In the genomic region with DNA sequence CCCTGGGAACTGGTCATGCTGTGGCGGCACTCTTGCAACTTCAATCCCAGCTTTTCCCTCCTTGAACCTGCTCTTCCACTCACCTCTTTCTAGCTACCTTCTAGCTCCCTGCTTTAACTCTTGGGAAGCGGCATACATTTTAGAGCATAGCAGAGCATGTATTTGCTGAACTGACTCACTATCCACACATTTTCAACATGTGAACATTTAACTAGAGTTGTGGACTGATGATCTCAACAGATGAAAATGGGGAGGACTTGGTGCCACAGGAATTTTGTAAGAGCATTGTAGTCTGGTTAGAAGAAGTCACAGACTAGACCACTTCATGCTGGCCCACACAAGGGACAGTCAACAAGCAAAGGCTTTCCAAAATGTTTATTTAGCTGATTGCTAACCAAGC, we compare ENCODE assay signal across 28 mouse cellular contexts. TPM values are rescaled to one million over a fixed set of nuclear protein-coding genes. Genes with fewer than 3 reads are reported as not detected.
"Had no signal": no experiment of that assay in that cellular context is flagged by ENCODE, and none has a peak within 500 bp of the region (broad histone marks: within the 10 kb centered on the region; RNA-seq: fewer than 3 reads in every experiment).

No protein-coding gene starts in this region.

- H3K9me3 ChIP-seq: heart, embryonic 13.5 days; heart, embryonic 15.5 days; hindbrain, embryonic 10.5 days; hindbrain, embryonic 12.5 days; intestine, embryonic 15.5 days; kidney, embryonic 15.5 days; limb, embryonic 13.5 days; limb, embryonic 15.5 days had no signal

- H3K4me3 ChIP-seq: heart, adult 2 months; heart, embryonic 13.5 days; heart, embryonic 15.5 days; hindbrain, embryonic 10.5 days; hindbrain, embryonic 12.5 days; intestine, embryonic 15.5 days; kidney, embryonic 15.5 days; limb, embryonic 13.5 days; limb, embryonic 15.5 days had no signal

- H3K4me2 ChIP-seq: heart, embryonic 11.5 days; heart, embryonic 13.5 days; heart, embryonic 15.5 days; hindbrain, embryonic 12.5 days; hindbrain, embryonic 14.5 days; intestine, embryonic 15.5 days; kidney, embryonic 15.5 days; limb, embryonic 13.5 days; limb, embryonic 15.5 days had no signal

- H3K27me3 ChIP-seq: heart, embryonic 13.5 days; heart, embryonic 15.5 days; hindbrain, embryonic 12.5 days; intestine, embryonic 15.5 days; kidney, embryonic 15.5 days; limb, embryonic 13.5 days; limb, embryonic 15.5 days had no signal

- ATAC-seq: hindbrain, embryonic 16.5 days; inflammation-experienced regulatory T-cells, adult 6 months; intestine, embryonic 15.5 days; intestine, postnatal 0 days had no signal

- H3K9ac ChIP-seq: heart, embryonic 13.5 days; heart, embryonic 15.5 days; hindbrain, embryonic 12.5 days; hindbrain, embryonic 14.5 days; intestine, embryonic 15.5 days; kidney, embryonic 15.5 days; limb, embryonic 13.5 days; limb, embryonic 15.5 days had no signal

- DNase-seq: gastrocnemius, postnatal 14 days; gastrocnemius, postnatal 36 days; heart, adult 2 months; heart, postnatal 14 days; heart, postnatal 4 days; kidney, adult 18-20 months; kidney, adult 8-10 months; kidney, postnatal 14 days; kidney, postnatal 36 days; layer of hippocampus, adult 9-11 months; layer of hippocampus, postnatal 36 days; left cerebral cortex, postnatal 4 days had no signal

- H3K27ac ChIP-seq: heart, adult 2 months; heart, embryonic 13.5 days; heart, embryonic 15.5 days; hindbrain, embryonic 10.5 days; hindbrain, embryonic 12.5 days; hindbrain, embryonic 14.5 days; intestine, embryonic 15.5 days; kidney, embryonic 15.5 days; kidney, postnatal 0 days; limb, embryonic 13.5 days; limb, embryonic 15.5 days had no signal

- H3K4me1 ChIP-seq: heart, embryonic 15.5 days; hindbrain, embryonic 10.5 days; hindbrain, embryonic 12.5 days; intestine, embryonic 15.5 days; limb, embryonic 13.5 days; limb, embryonic 15.5 days had no signal

RNA-seq across cellular contexts. Expression of gene Dbil5, which starts 59.0 kb away (rescaled TPM):
- total RNA-seq: gastrocnemius, adult 18-20 months; gastrocnemius, postnatal 36 days; heart, postnatal 14 days; left cerebral cortex, postnatal 4 days had no signal
- polyA plus RNA-seq: limb, embryonic 11.5 days had no signal
